Mouse (Mus musculus): Measurements from ENCODE around the gene Pln. TPM values are rescaled to one million over a fixed set of nuclear protein-coding genes. Genes with fewer than 3 reads are reported as not detected.

Gene Pln
- polyA plus RNA-seq, 1 experiment from 2014 or later, result 0.44 TPM

DNA sequence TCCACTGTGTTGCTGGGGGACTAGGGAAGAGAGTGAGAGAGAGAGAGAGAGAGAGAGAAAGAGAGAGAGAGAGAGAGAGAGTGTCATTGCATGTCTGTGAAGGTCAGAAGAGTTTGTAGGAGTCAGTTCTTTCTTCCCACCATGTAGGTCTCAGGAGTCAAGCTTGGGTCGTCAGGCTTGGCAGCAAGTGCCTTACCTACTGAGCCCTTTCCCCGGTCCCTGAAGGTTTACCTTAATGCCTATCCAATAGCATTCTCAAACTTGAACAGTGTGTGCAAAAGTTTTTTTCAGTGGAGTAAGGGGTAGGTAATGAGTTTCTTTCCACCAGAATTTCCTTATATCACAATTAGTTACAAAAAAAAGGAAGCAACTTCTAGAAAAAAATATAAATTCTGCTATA is 1.6 kb downstream of the Pln start:
- H3K4me3 ChIP-seq (ENCODE audit: low read length), result no peak overlapping the region
- H3K27me3 ChIP-seq (replicated peaks; ENCODE audit: control insufficient read depth, insufficient read depth, low read length), result no peaks in the 10 kb centered on the region
- no peak for ATAC-seq
- no peaks in the 10 kb centered on the region for H3K9me3 ChIP-seq (ENCODE audit: control insufficient read depth, low read length)
- peaks cover 2% of the 10 kb centered on the region; the same call in 1 of the 2 replicates for H3K4me1 ChIP-seq (ENCODE audit: control insufficient read depth, insufficient read depth, low read depth, low read length)
- 75% methylated on average over 2 of the region's 2 CpGs for WGBS
- H3K4me2 ChIP-seq (ENCODE audit: low read length), result no peak overlapping the region
- no peaks in the 10 kb centered on the region for H3K36me3 ChIP-seq (ENCODE audit: control insufficient read depth, insufficient read depth, low read length)
- no peak overlapping the region for H3K9ac ChIP-seq (ENCODE audit: low read depth, low read length)
- H3K27ac ChIP-seq (ENCODE audit: low read depth, low read length), result no peak overlapping the region

DNA sequence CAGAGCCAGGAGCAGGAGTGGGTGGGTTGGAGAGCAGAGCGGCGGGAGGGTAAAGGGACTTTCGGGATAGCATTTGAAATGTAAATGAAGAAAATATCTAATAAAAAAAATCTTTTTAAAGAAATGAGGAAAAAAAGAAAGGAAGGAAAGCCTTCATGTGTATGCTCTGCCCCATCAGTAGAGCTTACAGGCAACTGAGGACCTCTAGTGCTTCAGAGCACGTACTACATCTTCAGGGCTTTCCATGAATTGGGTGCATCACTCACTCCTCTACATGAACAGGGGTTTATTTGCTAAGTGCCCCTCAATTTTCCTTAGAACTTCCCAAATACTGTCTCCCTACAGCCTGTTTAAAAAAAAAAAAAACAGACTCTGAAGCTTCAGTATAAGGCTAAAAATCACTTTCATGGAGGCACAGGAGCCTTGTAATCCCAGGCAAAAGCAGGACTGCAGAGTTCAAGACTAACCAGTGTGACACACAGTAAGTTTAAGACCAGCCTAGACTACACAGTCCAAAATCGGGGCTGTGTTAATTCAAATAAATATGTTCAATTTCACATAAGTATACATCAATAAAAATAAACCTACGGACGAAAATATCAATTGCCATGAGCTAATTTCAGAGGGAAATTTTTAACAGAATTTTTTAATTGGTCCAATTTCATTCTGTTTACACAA is 4.0 kb downstream of the Pln start:
- Histone ChIP-seq H3K36me3 (ENCODE audit: control insufficient read depth, insufficient read depth, low read length) (no peaks in the 10 kb centered on the region), H3K4me1 (ENCODE audit: control insufficient read depth, insufficient read depth, low read depth, low read length) (peaks cover 2% of the 10 kb centered on the region; the same call in 1 of the 2 replicates), H3K9ac (ENCODE audit: low read depth, low read length) (no peak overlapping the region), H3K27me3 (replicated peaks; ENCODE audit: control insufficient read depth, insufficient read depth, low read length) (no peaks in the 10 kb centered on the region), H3K9me3 (ENCODE audit: control insufficient read depth, low read length) (no peaks in the 10 kb centered on the region), H3K4me3 (ENCODE audit: low read length) (no peak overlapping the region), H3K27ac (ENCODE audit: low read depth, low read length) (no peak overlapping the region), H3K4me2 (ENCODE audit: low read length) (no peak overlapping the region)
- peak; percentile 89 for ATAC-seq
- WGBS, result 77% methylated on average over 7 of the region's 7 CpGs

DNA sequence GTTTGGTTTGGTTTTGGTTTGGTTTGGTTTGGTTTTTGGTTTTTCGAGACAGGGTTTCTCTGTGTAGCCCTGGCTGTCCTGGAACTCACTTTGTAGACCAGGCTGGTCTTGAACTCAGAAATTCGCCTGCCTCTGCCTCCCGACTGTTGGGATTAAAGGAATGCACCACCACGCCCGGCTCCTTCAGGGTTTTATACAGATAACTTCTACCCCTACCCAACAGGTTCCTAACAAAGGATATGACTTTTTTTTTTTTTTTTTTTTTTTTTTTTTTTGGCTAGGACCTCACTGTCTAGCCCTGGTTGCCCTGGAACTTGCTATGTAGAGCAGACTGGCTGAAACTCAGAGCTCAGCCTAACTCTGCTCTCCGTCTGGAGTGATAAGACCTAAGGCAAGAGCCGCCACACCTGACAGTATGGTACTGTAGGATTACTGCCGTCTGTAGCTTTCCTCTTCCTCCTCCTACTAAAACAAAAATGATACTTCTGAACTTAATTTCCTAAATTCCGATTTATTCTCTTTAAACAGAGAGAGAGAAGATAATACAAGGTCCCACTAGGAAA is 4.8 kb downstream of the Pln start:
- no peak for ATAC-seq
- Histone ChIP-seq H3K4me1 (ENCODE audit: control insufficient read depth, insufficient read depth, low read depth, low read length) (peaks cover 2% of the 10 kb centered on the region; the same call in 1 of the 2 replicates), H3K4me3 (ENCODE audit: low read length) (no peak overlapping the region), H3K9me3 (ENCODE audit: control insufficient read depth, low read length) (no peaks in the 10 kb centered on the region), H3K4me2 (ENCODE audit: low read length) (no peak overlapping the region), H3K27ac (ENCODE audit: low read depth, low read length) (no peak overlapping the region), H3K36me3 (ENCODE audit: control insufficient read depth, insufficient read depth, low read length) (no peaks in the 10 kb centered on the region), H3K9ac (ENCODE audit: low read depth, low read length) (no peak overlapping the region), H3K27me3 (replicated peaks; ENCODE audit: control insufficient read depth, insufficient read depth, low read length) (no peaks in the 10 kb centered on the region)
- WGBS, result 91% methylated on average over 9 of the region's 9 CpGs

DNA sequence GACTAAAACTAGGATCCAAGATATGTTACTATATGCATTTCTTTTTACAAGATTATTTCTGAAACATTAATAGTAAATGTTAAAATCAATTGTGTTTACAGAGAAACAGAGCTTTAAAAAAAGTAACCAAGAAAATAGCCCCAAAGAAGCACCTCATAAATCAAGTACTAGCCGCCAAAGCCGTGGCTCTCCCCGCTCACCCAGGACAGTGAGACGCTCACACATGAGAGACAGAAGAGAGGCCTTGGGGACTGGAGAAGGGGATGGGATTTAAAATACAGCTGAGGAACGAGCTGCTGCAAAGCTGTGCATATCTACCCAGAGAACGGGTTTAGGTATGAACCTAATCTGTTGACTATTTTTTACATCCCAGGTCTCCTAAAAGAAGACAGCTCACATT is 5.9 kb downstream of the Pln start:
- no peaks in the 10 kb centered on the region for H3K27me3 ChIP-seq (replicated peaks; ENCODE audit: control insufficient read depth, insufficient read depth, low read length)

DNA sequence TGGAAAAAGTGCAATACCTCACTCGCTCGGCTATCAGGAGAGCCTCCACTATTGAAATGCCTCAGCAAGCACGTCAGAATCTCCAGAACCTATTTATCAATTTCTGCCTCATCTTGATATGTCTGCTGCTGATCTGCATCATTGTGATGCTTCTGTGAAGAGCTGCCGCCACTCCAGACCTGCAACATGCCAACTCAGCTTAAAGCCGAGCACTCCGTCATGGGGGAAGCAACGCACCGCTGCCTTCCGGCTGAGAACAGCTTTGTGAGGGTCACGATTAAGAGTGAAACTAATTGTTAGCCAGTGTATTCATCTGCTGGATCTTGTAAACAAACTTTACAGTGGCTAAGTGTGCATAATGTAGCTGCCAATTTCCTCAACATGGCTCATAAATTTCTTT is 6.4 kb downstream of the Pln start:
- H3K9ac ChIP-seq (ENCODE audit: low read depth, low read length), result no peak overlapping the region
- H3K27me3 ChIP-seq (replicated peaks; ENCODE audit: control insufficient read depth, insufficient read depth, low read length), result no peaks in the 10 kb centered on the region
- H3K9me3 ChIP-seq (ENCODE audit: control insufficient read depth, low read length), result no peaks in the 10 kb centered on the region
- H3K4me1 ChIP-seq (ENCODE audit: control insufficient read depth, insufficient read depth, low read depth, low read length), result peaks cover 2% of the 10 kb centered on the region; the same call in 1 of the 2 replicates
- no peak overlapping the region for H3K27ac ChIP-seq (ENCODE audit: low read depth, low read length)
- WGBS, result 54% methylated on average over 10 of the region's 10 CpGs
- no peaks in the 10 kb centered on the region for H3K36me3 ChIP-seq (ENCODE audit: control insufficient read depth, insufficient read depth, low read length)
- no peak overlapping the region for H3K4me3 ChIP-seq (ENCODE audit: low read length)
- no peak for ATAC-seq
- no peak overlapping the region for H3K4me2 ChIP-seq (ENCODE audit: low read length)

More for the DNA sequence above, 5.9 kb downstream of the Pln start:
- Histone ChIP-seq H3K4me3 (ENCODE audit: low read length) (no peak overlapping the region), H3K4me2 (ENCODE audit: low read length) (no peak overlapping the region), H3K27ac (ENCODE audit: low read depth, low read length) (no peak overlapping the region), H3K36me3 (ENCODE audit: control insufficient read depth, insufficient read depth, low read length) (no peaks in the 10 kb centered on the region), H3K4me1 (ENCODE audit: control insufficient read depth, insufficient read depth, low read depth, low read length) (peaks cover 2% of the 10 kb centered on the region; the same call in 1 of the 2 replicates), H3K9me3 (ENCODE audit: control insufficient read depth, low read length) (no peaks in the 10 kb centered on the region), H3K9ac (ENCODE audit: low read depth, low read length) (no peak overlapping the region)
- no peak for ATAC-seq
- 72% methylated on average over 6 of the region's 6 CpGs for WGBS

DNA sequence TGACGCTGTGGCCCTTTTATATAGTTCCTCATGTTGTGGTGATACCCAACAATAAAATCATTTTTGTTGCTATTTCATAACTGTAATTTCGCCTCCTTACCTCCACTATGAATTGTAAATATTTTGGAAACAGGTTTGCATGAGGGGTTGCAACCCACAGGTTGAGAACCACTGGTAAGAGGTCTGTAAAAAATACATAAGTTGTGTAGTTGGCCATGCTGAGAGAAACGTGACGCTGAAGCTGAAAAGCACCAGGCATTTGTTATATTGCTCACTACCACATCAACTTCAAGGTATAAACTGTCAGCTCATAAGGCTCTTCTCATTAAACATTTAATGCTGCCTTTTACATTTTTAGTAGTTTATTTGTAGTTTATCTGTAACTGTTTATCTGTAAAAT is 8.0 kb downstream of the Pln start:
- H3K4me1 ChIP-seq (ENCODE audit: control insufficient read depth, insufficient read depth, low read depth, low read length), result peaks cover 2% of the 10 kb centered on the region; the same call in 1 of the 2 replicates
- H3K27me3 ChIP-seq (replicated peaks; ENCODE audit: control insufficient read depth, insufficient read depth, low read length), result no peaks in the 10 kb centered on the region
- no peak overlapping the region for H3K4me2 ChIP-seq (ENCODE audit: low read length)
- no peak overlapping the region for H3K27ac ChIP-seq (ENCODE audit: low read depth, low read length)
- 92% methylated on average over 4 of the region's 4 CpGs for WGBS
- H3K9ac ChIP-seq (ENCODE audit: low read depth, low read length), result no peak overlapping the region
- no peaks in the 10 kb centered on the region for H3K9me3 ChIP-seq (ENCODE audit: control insufficient read depth, low read length)
- no peak for ATAC-seq
- no peak overlapping the region for H3K4me3 ChIP-seq (ENCODE audit: low read length)
- no peaks in the 10 kb centered on the region for H3K36me3 ChIP-seq (ENCODE audit: control insufficient read depth, insufficient read depth, low read length)

DNA sequence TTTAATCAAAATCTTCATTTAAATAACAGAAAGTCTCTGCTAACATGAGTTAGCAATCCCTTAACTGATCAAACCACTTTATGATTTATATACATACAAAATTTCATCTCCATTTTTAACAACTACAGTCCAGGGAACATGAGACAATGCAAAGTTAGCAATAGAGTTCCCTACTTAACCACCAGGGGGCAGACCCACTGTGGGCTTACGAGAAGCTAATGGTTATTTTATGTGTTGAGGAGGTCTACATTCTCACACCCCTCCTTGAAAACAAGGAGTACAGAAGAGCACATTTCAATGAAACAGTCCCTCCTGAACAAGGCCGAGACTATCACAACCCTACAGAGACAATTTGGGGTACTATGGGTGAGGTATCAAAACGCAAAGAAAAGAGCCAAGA is 9.0 kb downstream of the Pln start:
- no peaks in the 10 kb centered on the region for H3K36me3 ChIP-seq (ENCODE audit: control insufficient read depth, insufficient read depth, low read length)
- H3K4me2 ChIP-seq (ENCODE audit: low read length), result no peak overlapping the region
- H3K4me1 ChIP-seq (ENCODE audit: control insufficient read depth, insufficient read depth, low read depth, low read length), result peaks cover 2% of the 10 kb centered on the region; the same call in 1 of the 2 replicates
- H3K9me3 ChIP-seq (ENCODE audit: control insufficient read depth, low read length), result no peaks in the 10 kb centered on the region
- no peak for ATAC-seq
- H3K27ac ChIP-seq (ENCODE audit: low read depth, low read length), result no peak overlapping the region
- H3K4me3 ChIP-seq (ENCODE audit: low read length), result no peak overlapping the region
- WGBS, result 46% methylated on average over 3 of the region's 3 CpGs
- H3K27me3 ChIP-seq (replicated peaks; ENCODE audit: control insufficient read depth, insufficient read depth, low read length), result no peaks in the 10 kb centered on the region
- H3K9ac ChIP-seq (ENCODE audit: low read depth, low read length), result no peak overlapping the region

DNA sequence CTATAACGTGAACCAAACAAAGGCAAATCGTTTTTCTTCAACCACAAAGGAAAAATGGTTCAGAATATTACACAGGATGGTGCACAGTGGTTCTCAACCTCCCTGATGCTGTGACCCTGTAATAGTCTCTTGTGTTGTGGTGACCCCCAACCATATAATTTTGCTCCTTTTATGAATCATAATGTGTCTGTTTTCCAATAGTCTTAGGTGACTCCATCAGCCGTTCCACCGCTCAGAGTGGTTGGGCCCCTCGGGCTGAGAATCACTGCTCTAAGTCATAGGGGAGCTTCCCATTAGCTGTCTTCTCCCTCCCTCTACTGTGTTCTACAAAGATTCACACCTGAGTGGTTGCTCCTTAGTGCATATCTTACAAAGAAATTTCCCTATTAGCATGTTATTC is 9.4 kb downstream of the Pln start:
- ATAC-seq, result no peak
- WGBS, result 89% methylated on average over 5 of the region's 5 CpGs

DNA sequence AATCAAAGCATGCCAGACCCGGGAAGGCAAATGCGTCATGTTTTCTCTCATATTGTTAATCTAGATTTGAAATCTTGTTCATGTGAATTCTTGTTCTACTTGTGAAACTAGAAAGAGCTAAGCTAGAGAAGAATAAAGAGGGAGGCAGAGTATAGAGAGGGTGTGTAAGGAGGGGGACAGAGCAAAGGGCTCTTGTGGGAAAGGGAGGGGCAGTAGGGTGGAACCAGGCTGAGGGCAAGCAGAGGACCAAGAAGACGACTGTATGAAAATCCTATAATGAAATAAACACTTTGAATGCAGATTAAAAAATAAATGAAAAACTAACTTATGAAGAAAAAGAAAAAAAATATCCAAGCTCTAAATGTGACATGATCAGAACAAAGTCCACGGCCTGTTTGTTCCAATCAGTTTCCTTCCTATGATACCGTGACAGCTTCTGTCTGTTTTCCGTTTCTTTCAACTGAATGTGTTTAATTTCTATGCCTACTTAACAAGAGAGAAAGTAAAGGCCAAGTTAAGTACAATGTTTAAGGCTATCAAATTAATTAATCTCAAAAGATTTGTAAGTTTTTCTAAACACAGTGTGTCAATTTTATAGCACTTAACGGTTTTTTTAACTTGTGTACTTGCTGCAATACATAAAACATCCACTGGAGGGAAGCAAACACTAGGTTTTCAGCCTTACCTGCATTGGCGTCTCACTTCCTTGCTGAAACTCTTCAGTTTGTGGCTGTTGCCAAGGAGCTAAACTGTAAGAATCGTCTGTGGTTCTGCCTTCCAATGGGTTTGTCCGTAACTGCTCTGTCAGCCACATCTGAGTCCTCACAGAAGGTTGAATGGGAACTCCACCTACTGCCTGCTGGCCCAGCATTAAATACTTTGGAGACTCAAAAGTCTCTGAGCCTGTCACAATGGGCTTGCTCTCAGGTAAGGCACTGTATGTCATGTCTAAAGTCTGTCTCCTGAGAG is 10.6 kb downstream of the Pln start:
- Histone ChIP-seq H3K9me3 (ENCODE audit: control insufficient read depth, low read length) (no peaks in the 10 kb centered on the region), H3K4me1 (ENCODE audit: control insufficient read depth, insufficient read depth, low read depth, low read length) (peaks cover 2% of the 10 kb centered on the region; the same call in 1 of the 2 replicates), H3K4me3 (ENCODE audit: low read length) (no peak overlapping the region), H3K27ac (ENCODE audit: low read depth, low read length) (no peak overlapping the region), H3K27me3 (replicated peaks; ENCODE audit: control insufficient read depth, insufficient read depth, low read length) (no peaks in the 10 kb centered on the region), H3K36me3 (ENCODE audit: control insufficient read depth, insufficient read depth, low read length) (no peaks in the 10 kb centered on the region), H3K4me2 (ENCODE audit: low read length) (no peak overlapping the region), H3K9ac (ENCODE audit: low read depth, low read length) (no peak overlapping the region)
- 60% methylated on average over 10 of the region's 10 CpGs for WGBS
- peak; percentile 80 for ATAC-seq

More for the DNA sequence above, 9.4 kb downstream of the Pln start:
- H3K9ac ChIP-seq (ENCODE audit: low read depth, low read length), result no peak overlapping the region
- no peak overlapping the region for H3K4me2 ChIP-seq (ENCODE audit: low read length)
- H3K27me3 ChIP-seq (replicated peaks; ENCODE audit: control insufficient read depth, insufficient read depth, low read length), result no peaks in the 10 kb centered on the region
- peaks cover 2% of the 10 kb centered on the region; the same call in 1 of the 2 replicates for H3K4me1 ChIP-seq (ENCODE audit: control insufficient read depth, insufficient read depth, low read depth, low read length)
- no peak overlapping the region for H3K27ac ChIP-seq (ENCODE audit: low read depth, low read length)
- no peaks in the 10 kb centered on the region for H3K9me3 ChIP-seq (ENCODE audit: control insufficient read depth, low read length)
- H3K36me3 ChIP-seq (ENCODE audit: control insufficient read depth, insufficient read depth, low read length), result no peaks in the 10 kb centered on the region
- H3K4me3 ChIP-seq (ENCODE audit: low read length), result no peak overlapping the region
